Mouse (Mus musculus) frontal cortex, adult (tissue): ENCODE measurements around the gene Tnfrsf14.

Experiments
- ATAC-seq: cut with Nextera tagmentation; 2 replicates; pipeline ENCODE4 v1.9.2; 2017; ENCODE audit warnings: mild to moderate bottlenecking, moderate library complexity, mixed read lengths; ENCODE audit not compliant: low TSS enrichment

The Tnfrsf14 gene

GRCm38 (mm10) chr4:154948940-154949588 is 20.7 kb upstream of the Tnfrsf14 start:
- no peak for ATAC-seq

GRCm38 (mm10) chr4:154948066-154948939 is 19.9 kb upstream of the Tnfrsf14 start:
- ATAC-seq, result no peak

- ATAC-seq, result peak; percentile 63
These were observed 18.0 kb upstream of the Tnfrsf14 start for GRCm38 (mm10) chr4:154946319-154946718.

GRCm38 (mm10) chr4:154944121-154944590 is 15.8 kb upstream of the Tnfrsf14 start:
- ATAC-seq, result peak; percentile 94

GRCm38 (mm10) chr4:154943323-154944039 is 15.1 kb upstream of the Tnfrsf14 start:
- no peak for ATAC-seq

GRCm38 (mm10) chr4:154942632-154943322 is 14.4 kb upstream of the Tnfrsf14 start:
- no peak for ATAC-seq

- no peak for ATAC-seq
These were observed 13.5 kb upstream of the Tnfrsf14 start for GRCm38 (mm10) chr4:154941831-154942230.

GRCm38 (mm10) chr4:154940156-154940555 is 11.8 kb upstream of the Tnfrsf14 start:
- no peak for ATAC-seq

- no peak for ATAC-seq
These were observed 9.4 kb upstream of the Tnfrsf14 start for GRCm38 (mm10) chr4:154937746-154938145.

- no peak for ATAC-seq
These were observed 8.3 kb upstream of the Tnfrsf14 start for GRCm38 (mm10) chr4:154936542-154937255.

GRCm38 (mm10) chr4:154935788-154936187 is 7.4 kb upstream of the Tnfrsf14 start:
- no peak for ATAC-seq

GRCm38 (mm10) chr4:154934800-154935199 is 6.4 kb upstream of the Tnfrsf14 start:
- no peak for ATAC-seq

- ATAC-seq, result no peak
These were observed 5.0 kb upstream of the Tnfrsf14 start for GRCm38 (mm10) chr4:154933306-154933907.

GRCm38 (mm10) chr4:154929088-154929660 is 811 bp upstream of the Tnfrsf14 start:
- ATAC-seq, result no peak

GRCm38 (mm10) chr4:154927899-154928337 is 445 bp downstream of the Tnfrsf14 start:
- ATAC-seq, result no peak

GRCm38 (mm10) chr4:154926969-154927898 is 1.1 kb downstream of the Tnfrsf14 start:
- ATAC-seq, result no peak

GRCm38 (mm10) chr4:154925413-154925812 is 3.0 kb downstream of the Tnfrsf14 start:
- no peak for ATAC-seq

GRCm38 (mm10) chr4:154922931-154923330 is 5.4 kb downstream of the Tnfrsf14 start:
- ATAC-seq, result no peak

GRCm38 (mm10) chr4:154922291-154922690 is 6.1 kb downstream of the Tnfrsf14 start:
- ATAC-seq, result no peak
